Mouse (Mus musculus): ENCODE results near the gene Gm6676. TPM values are rescaled to one million over a fixed set of nuclear protein-coding genes. Genes with fewer than 3 reads are reported as not detected.
A peak's percentile ranks its signal among the peaks of the same experiment; 100 is the strongest.
"Not testable (repeated sequence)": the region's sequence is repeated elsewhere in the genome, so short reads cannot be mapped to it uniquely, and the experiment has no call there.

Gene Gm6676
- not detected in 2 replicates for polyA plus RNA-seq (2014; fragmentation: Nextera tagmentation; extraction: Ambion mirVana)

GRCm38 (mm10) chr14:7125312-7125711, at the start of gene Gm6676:
Gene Gm6676, minus strand, starts transcription at chr14:7125412.
- H3K36me3 ChIP-seq (ENCODE audit: control insufficient read depth, insufficient read depth, low read length); DNase-seq (ENCODE audit: low spot score); H3K9me3 ChIP-seq (ENCODE audit: control insufficient read depth, low read length); H3K4me1 ChIP-seq (ENCODE audit: control insufficient read depth, insufficient read depth, low read length); H3K4me2 ChIP-seq (ENCODE audit: low read depth, severe bottlenecking); H3K9ac ChIP-seq (ENCODE audit: low read length); ATAC-seq (ENCODE audit: insufficient number of reproducible peaks, low FRiP score, low TSS enrichment, low read depth); H3K27me3 ChIP-seq (ENCODE audit: control insufficient read depth, insufficient read depth, low read length); H3K4me3 ChIP-seq (ENCODE audit: low read depth, low read length); H3K27ac ChIP-seq (replicated peaks; ENCODE audit: low read depth, low read length): not testable (repeated sequence)
- no CpG with 5 or more reads among the region's 2 CpGs for WGBS

GRCm38 (mm10) chr14:7174483-7174971, 49.3 kb upstream of the Gm6676 start, which contains the start of gene Gm3512:
Gene Gm3512, minus strand, starts transcription at chr14:7174533.
- not testable (repeated sequence) for H3K9me3 ChIP-seq (ENCODE audit: control insufficient read depth, low read length); H3K36me3 ChIP-seq (ENCODE audit: control insufficient read depth, insufficient read depth, low read length); H3K27ac ChIP-seq (replicated peaks; ENCODE audit: low read depth, low read length); ATAC-seq (ENCODE audit: insufficient number of reproducible peaks, low FRiP score, low TSS enrichment, low read depth); H3K4me2 ChIP-seq (ENCODE audit: low read depth, severe bottlenecking); H3K27me3 ChIP-seq (ENCODE audit: control insufficient read depth, insufficient read depth, low read length); H3K9ac ChIP-seq (ENCODE audit: low read length); H3K4me3 ChIP-seq (ENCODE audit: low read depth, low read length); DNase-seq (ENCODE audit: low spot score); H3K4me1 ChIP-seq (ENCODE audit: control insufficient read depth, insufficient read depth, low read length)
- no CpG with 5 or more reads among the region's 37 CpGs for WGBS

- ATAC-seq (ENCODE audit: insufficient number of reproducible peaks, low FRiP score, low TSS enrichment, low read depth); H3K27me3 ChIP-seq (ENCODE audit: control insufficient read depth, insufficient read depth, low read length); H3K9me3 ChIP-seq (ENCODE audit: control insufficient read depth, low read length); H3K27ac ChIP-seq (replicated peaks; ENCODE audit: low read depth, low read length); H3K4me1 ChIP-seq (ENCODE audit: control insufficient read depth, insufficient read depth, low read length); H3K36me3 ChIP-seq (ENCODE audit: control insufficient read depth, insufficient read depth, low read length): not testable (repeated sequence)
- H3K4me2 ChIP-seq (ENCODE audit: low read depth, severe bottlenecking): peak overlapping the region; percentile 37; the same call in 1 of the 2 replicates
- H3K4me3 ChIP-seq (ENCODE audit: low read depth, low read length): peak overlapping the region; percentile 35
- 0% methylated on average over 7 of the region's 54 CpGs for WGBS
- DNase-seq (ENCODE audit: low spot score): peak; percentile 61
- H3K9ac ChIP-seq (ENCODE audit: low read length): peak overlapping the region; percentile 56
Observed at GRCm38 (mm10) chr14:7105124-7105802, 19.9 kb downstream of the Gm6676 start.

- H3K9me3 ChIP-seq (ENCODE audit: control insufficient read depth, low read length); H3K4me2 ChIP-seq (ENCODE audit: low read depth, severe bottlenecking); ATAC-seq (ENCODE audit: insufficient number of reproducible peaks, low FRiP score, low TSS enrichment, low read depth); H3K36me3 ChIP-seq (ENCODE audit: control insufficient read depth, insufficient read depth, low read length); DNase-seq (ENCODE audit: low spot score); H3K4me1 ChIP-seq (ENCODE audit: control insufficient read depth, insufficient read depth, low read length); H3K27me3 ChIP-seq (ENCODE audit: control insufficient read depth, insufficient read depth, low read length); H3K4me3 ChIP-seq (ENCODE audit: low read depth, low read length); H3K9ac ChIP-seq (ENCODE audit: low read length); H3K27ac ChIP-seq (replicated peaks; ENCODE audit: low read depth, low read length): not testable (repeated sequence)
- WGBS: 83% methylated on average over 1 of the region's 3 CpGs
Observed at GRCm38 (mm10) chr14:7100521-7100920, 24.7 kb downstream of the Gm6676 start, which contains the start of gene Gm3696. Gene Gm3696, minus strand, starts transcription at chr14:7100621.

Other genes starting within 250 kb of the Gm6676 start
- 1.3 and 2.9 TPM in 2 replicates for gene Gm3667, start 235.4 kb downstream of the Gm6676 start, polyA plus RNA-seq (2014; fragmentation: Nextera tagmentation; extraction: Ambion mirVana)
- not detected in 2 replicates for gene Gm6356, start 151.6 kb downstream of the Gm6676 start, polyA plus RNA-seq (2014; fragmentation: Nextera tagmentation; extraction: Ambion mirVana)
- 0.26 and 1.1 TPM in 2 replicates for gene Gm10406, start 98.0 kb downstream of the Gm6676 start, polyA plus RNA-seq (2014; fragmentation: Nextera tagmentation; extraction: Ambion mirVana)
- not detected in 2 replicates for gene Gm3685, start 80.4 kb downstream of the Gm6676 start, polyA plus RNA-seq (2014; fragmentation: Nextera tagmentation; extraction: Ambion mirVana)
- 1.8 and 2.2 TPM in 2 replicates for gene Gm3696, start 24.8 kb downstream of the Gm6676 start, polyA plus RNA-seq (2014; fragmentation: Nextera tagmentation; extraction: Ambion mirVana)
- 4.7 and 4.9 TPM in 2 replicates for gene Gm3512, start 49.1 kb upstream of the Gm6676 start, polyA plus RNA-seq (2014; fragmentation: Nextera tagmentation; extraction: Ambion mirVana)
- gene Gm16434, start 69.1 kb upstream of the Gm6676 start, polyA plus RNA-seq (2014; fragmentation: Nextera tagmentation; extraction: Ambion mirVana): not detected in 2 replicates
- gene Gm3727, start 139.3 kb upstream of the Gm6676 start, polyA plus RNA-seq (2014; fragmentation: Nextera tagmentation; extraction: Ambion mirVana): not detected in 2 replicates
- gene Gm3739, start 189.6 kb upstream of the Gm6676 start, polyA plus RNA-seq (2014; fragmentation: Nextera tagmentation; extraction: Ambion mirVana): 1.3 and 1.9 TPM in 2 replicates
- not detected in 2 replicates for gene Gm5797, start 207.0 kb upstream of the Gm6676 start, polyA plus RNA-seq (2014; fragmentation: Nextera tagmentation; extraction: Ambion mirVana)
- not detected in 2 replicates for gene Gm8374, start 239.7 kb upstream of the Gm6676 start, polyA plus RNA-seq (2014; fragmentation: Nextera tagmentation; extraction: Ambion mirVana)